Mouse (Mus musculus): ENCODE data around the gene Vmn1r135. TPM values are rescaled to one million over a fixed set of nuclear protein-coding genes. Genes with fewer than 3 reads are reported as not detected.

Gene Vmn1r135
- not detected in 2 replicates for polyA plus RNA-seq (2012; rRNA removed)

DNA sequence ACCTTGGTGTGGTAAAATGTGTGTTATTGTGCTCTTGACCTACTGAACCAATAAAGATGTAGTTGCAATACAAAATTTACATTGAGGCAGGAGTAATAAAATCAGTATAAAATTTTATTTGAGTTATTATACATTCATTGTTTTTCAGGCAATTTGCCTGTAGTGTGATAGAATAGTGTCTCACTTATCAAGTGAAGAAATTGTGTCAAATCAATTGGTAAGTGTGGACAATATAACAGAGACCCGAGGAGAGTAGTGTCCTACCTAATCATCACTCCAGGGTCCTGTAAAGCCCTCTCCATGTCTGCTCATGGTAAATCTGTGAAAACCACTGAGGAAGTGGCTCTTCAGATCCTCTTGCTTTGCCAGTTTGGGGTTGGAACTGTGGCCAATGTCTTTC, at the start of gene Vmn1r135:
Gene Vmn1r135, plus strand, starts transcription at position 301 of the 400 bp plus-strand sequence.

DNA sequence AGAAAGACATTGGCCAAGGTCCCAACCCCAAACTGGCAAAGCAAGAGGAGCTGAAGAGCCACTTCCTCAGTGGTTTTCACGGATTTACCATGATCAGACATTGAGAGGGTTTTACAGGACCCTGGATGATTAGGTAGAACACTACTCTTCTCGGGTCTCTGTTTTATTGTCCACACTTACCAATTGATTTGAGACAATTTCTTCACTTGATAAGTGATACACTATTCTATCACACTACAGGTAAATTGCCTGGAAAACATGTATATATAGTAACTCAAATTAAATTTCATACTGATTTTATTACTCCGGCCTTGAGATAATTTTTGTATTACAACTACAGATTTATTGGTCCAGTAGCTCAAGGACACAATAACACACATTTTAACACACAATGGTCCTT, 35.5 kb upstream of the Vmn1r135 start, which contains the start of gene Gm4177:
Gene Gm4177, minus strand, starts transcription at position 101 of the 400 bp plus-strand sequence.

DNA sequence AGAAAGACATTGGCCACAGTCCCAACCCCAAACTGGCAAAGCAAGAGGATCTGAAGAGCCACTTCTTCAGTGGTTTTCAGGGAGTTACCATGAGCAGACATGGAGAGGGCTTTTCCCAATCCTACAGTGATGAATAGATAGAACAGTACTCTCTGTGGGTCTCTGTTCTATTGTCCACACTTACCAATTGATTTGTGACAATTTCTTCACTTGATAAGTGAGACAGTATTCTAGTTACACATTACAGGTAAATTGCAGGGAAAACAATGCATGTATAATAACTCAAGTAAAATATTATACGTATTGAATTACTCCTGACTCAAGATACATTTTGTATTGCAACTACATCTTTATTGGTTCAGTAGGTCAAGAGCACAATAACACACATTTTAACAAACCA, 12.0 kb downstream of the Vmn1r135 start, which contains the start of gene Gm5725:
Gene Gm5725, minus strand, starts transcription at position 101 of the 400 bp plus-strand sequence.

Other genes with a start within 250 kb of the Vmn1r135 start
- not detected in 2 replicates for gene Vmn1r132, start 218.3 kb upstream of the Vmn1r135 start, polyA plus RNA-seq (2012; rRNA removed)
- gene Gm4175, start 70.9 kb upstream of the Vmn1r135 start, polyA plus RNA-seq (2012; rRNA removed) = not detected in 2 replicates
- gene Gm4177, start 35.6 kb upstream of the Vmn1r135 start, polyA plus RNA-seq (2012; rRNA removed) = not detected in 2 replicates
- not detected in 2 replicates for gene Gm5725, start 11.9 kb downstream of the Vmn1r135 start, polyA plus RNA-seq (2012; rRNA removed)
- gene Gm5891, start 88.9 kb downstream of the Vmn1r135 start, polyA plus RNA-seq (2012; rRNA removed) = not detected in 2 replicates
- gene Vmn1r137, start 162.2 kb downstream of the Vmn1r135 start, polyA plus RNA-seq (2012; rRNA removed) = not detected in 2 replicates
- gene Vmn1r138, start 196.5 kb downstream of the Vmn1r135 start, polyA plus RNA-seq (2012; rRNA removed) = not detected in 2 replicates
- gene Gm6176, start 224.0 kb downstream of the Vmn1r135 start, polyA plus RNA-seq (2012; rRNA removed) = not detected in 2 replicates
- not detected in 2 replicates for gene Vmn1r139, start 236.7 kb downstream of the Vmn1r135 start, polyA plus RNA-seq (2012; rRNA removed)